Mouse (Mus musculus): ENCODE measurements around the gene Smim6. TPM values are rescaled to one million over a fixed set of nuclear protein-coding genes. Genes with fewer than 3 reads are reported as not detected.

Gene Smim6
- total and polyA plus RNA-seq, 3 experiments = 2.4 TPM; not detected in 2

GRCm38 (mm10) chr11:115877174-115877755 is 34.6 kb upstream of the Smim6 start:
- H3K4me1 ChIP-seq (ENCODE audit: insufficient read depth, low read depth, low read length) = peaks cover 9% of the 10 kb centered on the region
- no peak for ATAC-seq (ENCODE audit: extremely low read depth, insufficient number of reproducible peaks, low FRiP score, poor library complexity, severe bottlenecking)
- TF ChIP-seq GATA1 (IDR thresholded peaks at IDR 0.05; ENCODE audit: borderline replicate concordance, low read length) (no peak), POLR2AphosphoS5 (IDR thresholded peaks at IDR 0.05; ENCODE audit: insufficient replicate concordance, low read depth, low read length) (no peak), GATA2 (IDR thresholded peaks at IDR 0.05; ENCODE audit: borderline replicate concordance, low read depth, low read length) (no peak), TAL1 (conservative IDR thresholded peaks at IDR 0.05; ENCODE audit: low read depth, low read length) (no peak)
- DNase-seq (ENCODE audit: low spot score) = no peak
- H3K9me3 ChIP-seq (replicated peaks) = no peaks in the 10 kb centered on the region
- no peaks in the 10 kb centered on the region for H3K36me3 ChIP-seq (replicated peaks)
- no peak overlapping the region for H3K4me3 ChIP-seq (ENCODE audit: low read depth, low read length)
- H3K27me3 ChIP-seq (ENCODE audit: insufficient read depth, low read length) = peaks cover 79% of the 10 kb centered on the region

- DNase-seq (ENCODE audit: low spot score) = no peak
- no peak for TF ChIP-seq CTCF (IDR thresholded peaks at IDR 0.05; ENCODE audit: low read depth, low read length)
- no peak for TF ChIP-seq GATA1 (IDR thresholded peaks at IDR 0.05; ENCODE audit: borderline replicate concordance, low read length)
- TF ChIP-seq TAL1 (conservative IDR thresholded peaks at IDR 0.05; ENCODE audit: low read depth, low read length) = no peak
- TF ChIP-seq GATA2 (IDR thresholded peaks at IDR 0.05; ENCODE audit: borderline replicate concordance, low read depth, low read length) = no peak
- TF ChIP-seq POLR2AphosphoS5 (IDR thresholded peaks at IDR 0.05; ENCODE audit: insufficient replicate concordance, low read depth, low read length) = no peak
- Histone ChIP-seq H3K27me3 (ENCODE audit: insufficient read depth, low read length) (peaks cover 79% of the 10 kb centered on the region), H3K9me3 (replicated peaks) (no peaks in the 10 kb centered on the region), H3K4me1 (ENCODE audit: insufficient read depth, low read depth, low read length) (peaks cover 4% of the 10 kb centered on the region; the same call in 1 of the 2 replicates), H3K4me3 (ENCODE audit: low read depth, low read length) (no peak overlapping the region), H3K36me3 (replicated peaks) (no peaks in the 10 kb centered on the region)
- ATAC-seq (ENCODE audit: extremely low read depth, insufficient number of reproducible peaks, low FRiP score, poor library complexity, severe bottlenecking) = no peak
These were observed 33.7 kb upstream of the Smim6 start for GRCm38 (mm10) chr11:115878071-115878470.

- Histone ChIP-seq H3K9me3 (replicated peaks) (no peaks in the 10 kb centered on the region), H3K4me3 (ENCODE audit: low read depth, low read length) (no peak overlapping the region), H3K4me1 (ENCODE audit: insufficient read depth, low read depth, low read length) (peaks cover 10% of the 10 kb centered on the region; the same call in 1 of the 2 replicates), H3K36me3 (replicated peaks) (no peaks in the 10 kb centered on the region), H3K27me3 (ENCODE audit: insufficient read depth, low read length) (peaks cover 77% of the 10 kb centered on the region)
- peak; percentile 70 for DNase-seq (ENCODE audit: low spot score)
- ATAC-seq (ENCODE audit: extremely low read depth, insufficient number of reproducible peaks, low FRiP score, poor library complexity, severe bottlenecking) = no peak; the same call in 1 of the 2 replicates
- no peak for TF ChIP-seq TAL1 (conservative IDR thresholded peaks at IDR 0.05; ENCODE audit: low read depth, low read length)
- TF ChIP-seq CTCF (IDR thresholded peaks at IDR 0.05; ENCODE audit: low read depth, low read length) = peak; percentile 98
These were observed 30.8 kb upstream of the Smim6 start for GRCm38 (mm10) chr11:115881002-115881401.

GRCm38 (mm10) chr11:115883251-115883650 is 28.6 kb upstream of the Smim6 start:
- Histone ChIP-seq H3K36me3 (replicated peaks) (no peaks in the 10 kb centered on the region), H3K9me3 (replicated peaks) (no peaks in the 10 kb centered on the region), H3K27me3 (ENCODE audit: insufficient read depth, low read length) (peaks cover 79% of the 10 kb centered on the region), H3K4me1 (ENCODE audit: insufficient read depth, low read depth, low read length) (peaks cover 6% of the 10 kb centered on the region; the same call in 1 of the 2 replicates), H3K4me3 (ENCODE audit: low read depth, low read length) (no peak overlapping the region)
- no peak for DNase-seq (ENCODE audit: low spot score)
- no peak for TF ChIP-seq TAL1 (conservative IDR thresholded peaks at IDR 0.05; ENCODE audit: low read depth, low read length)
- TF ChIP-seq GATA2 (IDR thresholded peaks at IDR 0.05; ENCODE audit: borderline replicate concordance, low read depth, low read length) = no peak
- TF ChIP-seq CTCF (IDR thresholded peaks at IDR 0.05; ENCODE audit: low read depth, low read length) = no peak
- no peak for TF ChIP-seq GATA1 (IDR thresholded peaks at IDR 0.05; ENCODE audit: borderline replicate concordance, low read length)
- TF ChIP-seq POLR2AphosphoS5 (IDR thresholded peaks at IDR 0.05; ENCODE audit: insufficient replicate concordance, low read depth, low read length) = no peak
- ATAC-seq (ENCODE audit: extremely low read depth, insufficient number of reproducible peaks, low FRiP score, poor library complexity, severe bottlenecking) = no peak

- Histone ChIP-seq H3K9me3 (replicated peaks) (no peaks in the 10 kb centered on the region), H3K4me1 (ENCODE audit: insufficient read depth, low read depth, low read length) (peaks cover 6% of the 10 kb centered on the region; the same call in 1 of the 2 replicates), H3K36me3 (replicated peaks) (no peaks in the 10 kb centered on the region), H3K4me3 (ENCODE audit: low read depth, low read length) (no peak overlapping the region), H3K27me3 (ENCODE audit: insufficient read depth, low read length) (peaks cover 81% of the 10 kb centered on the region)
- no peak for ATAC-seq (ENCODE audit: extremely low read depth, insufficient number of reproducible peaks, low FRiP score, poor library complexity, severe bottlenecking)
- DNase-seq (ENCODE audit: low spot score) = no peak
- TF ChIP-seq POLR2AphosphoS5 (IDR thresholded peaks at IDR 0.05; ENCODE audit: insufficient replicate concordance, low read depth, low read length) (no peak), TAL1 (conservative IDR thresholded peaks at IDR 0.05; ENCODE audit: low read depth, low read length) (no peak), GATA1 (IDR thresholded peaks at IDR 0.05; ENCODE audit: borderline replicate concordance, low read length) (no peak), CTCF (IDR thresholded peaks at IDR 0.05; ENCODE audit: low read depth, low read length) (no peak), GATA2 (IDR thresholded peaks at IDR 0.05; ENCODE audit: borderline replicate concordance, low read depth, low read length) (no peak)
These were observed 27.5 kb upstream of the Smim6 start for GRCm38 (mm10) chr11:115884361-115884760.

- no peak for DNase-seq (ENCODE audit: low spot score)
- no peaks in the 10 kb centered on the region for H3K36me3 ChIP-seq (replicated peaks)
- H3K4me1 ChIP-seq (ENCODE audit: insufficient read depth, low read depth, low read length) = peaks cover 6% of the 10 kb centered on the region; the same call in 1 of the 2 replicates
- peaks cover 78% of the 10 kb centered on the region for H3K27me3 ChIP-seq (ENCODE audit: insufficient read depth, low read length)
- no peaks in the 10 kb centered on the region for H3K9me3 ChIP-seq (replicated peaks)
- TF ChIP-seq GATA1 (IDR thresholded peaks at IDR 0.05; ENCODE audit: borderline replicate concordance, low read length) = no peak
- TF ChIP-seq TAL1 (conservative IDR thresholded peaks at IDR 0.05; ENCODE audit: low read depth, low read length) = no peak
- no peak for TF ChIP-seq POLR2AphosphoS5 (IDR thresholded peaks at IDR 0.05; ENCODE audit: insufficient replicate concordance, low read depth, low read length)
- TF ChIP-seq GATA2 (IDR thresholded peaks at IDR 0.05; ENCODE audit: borderline replicate concordance, low read depth, low read length) = no peak
- TF ChIP-seq CTCF (IDR thresholded peaks at IDR 0.05; ENCODE audit: low read depth, low read length) = no peak
- no peak for ATAC-seq (ENCODE audit: extremely low read depth, insufficient number of reproducible peaks, low FRiP score, poor library complexity, severe bottlenecking)
- no peak overlapping the region for H3K4me3 ChIP-seq (ENCODE audit: low read depth, low read length)
These were observed 26.5 kb upstream of the Smim6 start for GRCm38 (mm10) chr11:115885281-115885680.

Data from G1E (cell line).